Mouse (Mus musculus) lung, postnatal 0 days (tissue): ENCODE measurements around the gene Gabra2. TPM values are rescaled to one million over a fixed set of nuclear protein-coding genes. Genes with fewer than 3 reads are reported as not detected.

Experiments used
- ATAC-seq: fragments of 200-750 bp; cut with Nextera tagmentation; 2 replicates; pipeline ENCODE4 v1.8.0; 2017; ENCODE audit warnings: moderate library complexity
- DNase-seq: peaks from one replicate; pipeline ENCODE4 v3.0.0-alpha.2; 2016; ENCODE audit warnings: low spot score
- H3K27ac ChIP-seq: fragments of 300-500 bp; sonication (generic); 2 replicates; pipeline ENCODE4 v1.5.1; 2014; ENCODE audit warnings: antibody characterized with exemption, mild to moderate bottlenecking, low read length, mixed read lengths
- H3K27me3 ChIP-seq: fragments of 300-500 bp; sonication (generic); replicated peaks from 2 replicates; pipeline ENCODE4 v1.6.1; 2014; ENCODE audit warnings: low read length, mixed read lengths; ENCODE audit not compliant: insufficient read depth
- H3K36me3 ChIP-seq: fragments of 300-500 bp; sonication (generic); 2 replicates; pipeline ENCODE4 v1.6.1; 2014; ENCODE audit warnings: low read length, mixed read lengths; ENCODE audit not compliant: insufficient read depth
- H3K4me1 ChIP-seq: fragments of 300-500 bp; sonication (generic); 2 replicates; pipeline ENCODE4 v1.6.1; 2014; ENCODE audit warnings: antibody characterized with exemption, low read depth, low read length, mixed read lengths; ENCODE audit not compliant: insufficient read depth
- H3K4me2 ChIP-seq: fragments of 300-500 bp; sonication (generic); replicated peaks from 2 replicates; pipeline ENCODE4 v1.6.1; 2014; ENCODE audit warnings: low read depth, mild to moderate bottlenecking, low read length, moderate library complexity, mixed read lengths
- H3K4me3 ChIP-seq: fragments of 300-500 bp; sonication (generic); 2 replicates; pipeline ENCODE4 v1.5.1; 2014; ENCODE audit warnings: low read depth, low read length
- H3K9ac ChIP-seq: fragments of 300-500 bp; sonication (generic); replicated peaks from 2 replicates; pipeline ENCODE4 v1.6.1; 2014; ENCODE audit warnings: low read depth, mild to moderate bottlenecking
- H3K9me3 ChIP-seq: fragments of 300-500 bp; sonication (generic); 2 replicates; pipeline ENCODE4 v1.6.1; 2016; ENCODE audit warnings: low read length, mixed read lengths
- CTCF ChIP-seq: IDR thresholded peaks from 2 replicates; pipeline ENCODE4 v1.5.1; 2016; ENCODE audit warnings: antibody characterized with exemption, mild to moderate bottlenecking
- EP300 ChIP-seq: IDR thresholded peaks from 2 replicates; pipeline ENCODE4 v1.6.1; 2016; ENCODE audit warnings: antibody characterized with exemption, mild to moderate bottlenecking, control low read depth
- WGBS: fragments of 180-500 bp; shearing (Covaris S2); extraction: QIAGEN DNeasy Blood & Tissue Kit; methylation state at CpG from one replicate; pipeline ENCODE4 v1.1.7; 2014; 5-methylcytosine and 5-hydroxymethylcytosine counted together
- polyA plus RNA-seq: library from polyadenylated mRNA; unstranded; fragments of >200 nt; fragmentation: Nextera tagmentation; extraction: Ambion mirVana; gene quantifications from 2 replicates; pipeline ENCODE4 v1.2.1, GENCODE M21; 2015

Gene Gabra2
- 0.06 TPM in 1 of 2 replicates, not detected in the other for polyA plus RNA-seq

DNA sequence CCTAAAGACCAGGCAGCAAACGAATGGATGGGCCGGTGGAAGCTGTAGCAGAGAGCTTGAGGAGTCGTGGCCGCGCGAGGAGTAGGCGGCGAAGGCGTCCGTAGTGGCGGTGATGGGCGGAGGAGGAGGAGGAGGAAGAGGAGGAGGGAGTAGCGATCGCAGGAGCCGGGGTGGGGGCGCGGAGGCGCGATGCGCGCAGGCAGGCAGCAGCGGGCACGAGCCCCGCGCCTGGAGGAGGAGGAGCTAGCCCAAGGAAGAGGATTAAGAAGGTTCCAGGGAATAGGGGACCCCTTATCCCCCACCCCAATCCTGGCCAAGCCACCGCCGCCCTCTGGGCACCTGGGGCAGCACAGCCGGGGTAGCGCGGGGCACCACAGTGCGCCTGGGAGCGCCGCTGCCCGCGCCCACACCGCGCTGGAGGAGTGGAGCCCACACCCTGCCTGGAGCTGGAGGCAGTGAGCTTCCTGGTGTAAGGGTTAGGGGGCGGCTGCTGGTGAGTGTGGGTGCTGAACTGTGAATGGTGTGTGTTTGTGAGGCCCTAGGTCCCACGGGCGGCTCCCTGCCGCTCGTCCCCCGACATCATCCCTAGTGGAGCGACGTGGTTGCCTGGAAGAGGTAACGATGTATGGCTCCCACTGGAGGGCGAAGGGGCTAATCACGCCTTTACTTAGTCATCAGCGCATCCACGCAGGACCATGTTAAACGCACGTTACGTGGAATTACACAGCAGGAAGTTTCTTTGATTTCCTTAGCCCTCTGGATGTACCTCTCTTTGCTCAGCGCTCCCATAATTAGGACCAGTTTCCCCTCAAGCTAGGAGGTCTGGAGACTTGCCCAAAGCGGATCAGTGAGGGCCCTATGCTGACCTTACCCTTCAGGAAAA, at the start of gene Gabra2:
Gabra2 (minus strand) TSS at position 125 of the 883 bp plus-strand sequence.
- Histone ChIP-seq H3K4me3 (peak within 1 kb of the TSS; percentile 37), H3K4me2 (peak within 1 kb of the TSS; percentile 61), H3K27me3 (no peaks in the 10 kb centered on the region), H3K36me3 (no peaks in the 10 kb centered on the region), H3K9ac (no peak within 1 kb of the TSS), H3K27ac (no peak within 1 kb of the TSS), H3K9me3 (no peaks in the 10 kb centered on the region), H3K4me1 (peaks cover 4% of the 10 kb centered on the region; the same call in 1 of the 2 replicates)
- under 1% methylated on average over 35 of the region's 55 CpGs for WGBS
- TF ChIP-seq CTCF (no peak), EP300 (no peak)
- DNase-seq (no peak), ATAC-seq (peak; percentile 6; the same call in 1 of the 2 replicates)

DNA sequence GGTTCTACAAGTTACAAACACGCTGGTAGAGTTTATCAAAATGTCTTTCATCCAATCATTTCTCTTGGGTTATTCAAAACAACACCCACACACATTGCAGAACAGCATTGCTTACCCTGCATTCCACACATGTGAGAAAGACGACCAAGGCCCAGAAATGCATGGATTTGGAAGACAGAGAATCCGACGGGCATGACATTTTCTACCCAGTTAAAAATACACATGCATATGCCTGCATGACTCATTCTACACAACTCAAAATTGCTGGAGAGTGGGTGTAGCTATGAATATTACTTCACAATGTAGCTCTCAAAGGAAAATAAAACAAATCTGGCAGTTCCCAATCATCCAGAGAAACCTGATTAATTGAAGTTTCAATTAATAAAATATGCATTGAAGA, 41.0 kb upstream of the Gabra2 start:
- Histone ChIP-seq H3K36me3 (no peaks in the 10 kb centered on the region), H3K9me3 (no peaks in the 10 kb centered on the region), H3K4me3 (no peak overlapping the region), H3K27ac (no peak overlapping the region), H3K4me2 (no peak overlapping the region), H3K4me1 (no peaks in the 10 kb centered on the region), H3K27me3 (no peaks in the 10 kb centered on the region), H3K9ac (no peak overlapping the region)
- ATAC-seq (no peak), DNase-seq (no peak)
- TF ChIP-seq EP300 (no peak), CTCF (no peak)
- 54% methylated on average over 4 of the region's 4 CpGs for WGBS

DNA sequence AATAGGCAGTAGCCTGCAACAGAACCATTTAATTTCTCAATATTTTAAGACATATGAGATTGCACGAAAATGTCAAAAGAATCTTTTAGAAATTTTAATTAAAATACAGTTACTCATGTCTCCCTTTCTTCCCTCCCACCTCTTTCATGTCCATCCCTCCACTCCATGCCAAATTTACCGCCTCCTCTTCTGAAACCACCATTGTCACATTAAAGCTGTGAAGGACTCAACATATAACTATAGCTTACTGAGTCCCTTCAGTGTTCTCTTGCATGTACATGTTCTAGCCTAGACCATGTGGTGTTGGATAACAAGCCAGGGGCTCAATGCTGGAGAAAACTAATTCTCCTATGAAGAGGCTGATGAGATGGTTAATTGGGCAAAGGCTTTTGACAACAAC, 40.2 kb upstream of the Gabra2 start:
- no peak for DNase-seq
- Histone ChIP-seq H3K4me1 (no peaks in the 10 kb centered on the region), H3K4me3 (no peak overlapping the region), H3K27ac (no peak overlapping the region), H3K4me2 (no peak overlapping the region), H3K36me3 (no peaks in the 10 kb centered on the region), H3K9ac (no peak overlapping the region), H3K27me3 (no peaks in the 10 kb centered on the region), H3K9me3 (no peaks in the 10 kb centered on the region)
- TF ChIP-seq CTCF: no peak
- TF ChIP-seq EP300: no peak
- 65% methylated on average over 2 of the region's 2 CpGs for WGBS
- ATAC-seq: no peak

DNA sequence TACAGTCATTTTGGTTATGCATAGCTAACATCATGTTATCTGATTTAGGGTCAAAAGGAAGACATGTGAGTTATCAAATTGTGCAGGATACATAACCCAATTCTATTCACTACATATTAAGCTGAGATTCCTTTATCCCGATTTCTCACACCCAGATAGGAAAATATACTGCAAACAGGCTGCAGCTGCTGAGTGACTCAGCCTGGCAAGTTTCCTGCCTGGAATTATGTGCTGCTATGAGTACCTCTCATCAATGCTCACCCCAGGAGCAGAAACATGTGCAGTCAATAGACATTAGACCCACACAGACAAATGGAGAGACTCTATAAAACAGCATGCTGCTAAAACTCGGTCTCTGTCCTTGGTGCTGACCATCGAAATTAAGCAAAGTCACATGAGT, 32.1 kb upstream of the Gabra2 start:
- ATAC-seq (no peak), DNase-seq (no peak)
- Histone ChIP-seq H3K4me1 (no peaks in the 10 kb centered on the region), H3K9me3 (no peaks in the 10 kb centered on the region), H3K27ac (no peak overlapping the region), H3K9ac (no peak overlapping the region), H3K36me3 (no peaks in the 10 kb centered on the region), H3K4me3 (no peak overlapping the region), H3K4me2 (no peak overlapping the region), H3K27me3 (no peaks in the 10 kb centered on the region)
- TF ChIP-seq CTCF: no peak
- TF ChIP-seq EP300: no peak
- whole genome bisulfite sequencing: 55% methylated on average over 3 of the region's 3 CpGs

DNA sequence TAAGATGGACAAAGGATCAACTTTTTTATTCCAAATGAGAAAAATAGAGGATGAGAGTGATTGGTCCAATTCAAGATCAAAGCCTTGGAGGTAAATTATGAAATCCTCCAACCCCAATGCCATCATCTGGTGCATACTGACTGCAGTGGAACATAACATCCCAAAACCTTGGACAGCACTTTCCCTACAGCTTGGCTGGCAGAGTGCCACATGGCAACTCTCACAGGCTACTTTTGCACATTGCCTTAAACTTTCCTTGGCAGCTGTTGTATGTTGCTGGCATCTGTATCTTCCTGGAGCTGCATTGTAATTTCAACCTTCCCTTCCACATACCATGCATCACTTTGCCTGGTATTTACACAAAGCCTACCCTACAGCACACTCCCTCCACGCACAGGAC, 19.6 kb upstream of the Gabra2 start:
- WGBS: 34% methylated on average over 1 of the region's 1 CpGs

DNA sequence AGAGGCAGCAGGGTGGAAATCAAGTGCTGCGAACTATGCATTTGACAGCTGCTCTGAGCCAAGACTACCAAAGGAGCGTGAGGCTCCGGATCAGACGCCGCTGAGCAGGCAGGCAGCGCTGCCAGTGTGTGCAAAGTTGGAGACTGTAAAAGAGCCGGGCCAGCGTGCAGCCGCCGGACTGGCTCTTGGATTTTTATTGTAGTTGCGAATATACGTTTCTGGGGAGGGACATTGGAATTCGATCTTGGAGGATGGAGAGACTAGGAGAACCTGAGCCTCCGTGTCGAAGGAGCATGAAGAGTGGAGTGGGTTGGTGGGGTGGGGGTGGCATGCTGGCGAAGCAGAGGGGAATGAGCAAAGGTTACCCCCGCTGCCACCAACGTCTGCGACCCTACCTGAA, 469 bp downstream of the Gabra2 start:
- peak overlapping the region; percentile 61 for H3K4me2 ChIP-seq
- TF ChIP-seq CTCF (no peak), EP300 (no peak)
- no peak overlapping the region for H3K27ac ChIP-seq
- no peak for DNase-seq
- WGBS: under 1% methylated on average over 19 of the region's 19 CpGs
- no peaks in the 10 kb centered on the region for H3K36me3 ChIP-seq
- no peaks in the 10 kb centered on the region for H3K9me3 ChIP-seq
- peak overlapping the region; percentile 37 for H3K4me3 ChIP-seq
- no peak overlapping the region for H3K9ac ChIP-seq
- H3K4me1 ChIP-seq: peaks cover 4% of the 10 kb centered on the region; the same call in 1 of the 2 replicates
- no peak for ATAC-seq
- H3K27me3 ChIP-seq: no peaks in the 10 kb centered on the region

More for the DNA sequence above, 19.6 kb upstream of the Gabra2 start:
- ATAC-seq: no peak
- no peaks in the 10 kb centered on the region for H3K4me1 ChIP-seq
- no peaks in the 10 kb centered on the region for H3K9me3 ChIP-seq
- H3K4me3 ChIP-seq: no peak overlapping the region
- no peaks in the 10 kb centered on the region for H3K36me3 ChIP-seq
- no peak overlapping the region for H3K4me2 ChIP-seq
- H3K9ac ChIP-seq: no peak overlapping the region
- H3K27me3 ChIP-seq: no peaks in the 10 kb centered on the region
- no peak for DNase-seq
- TF ChIP-seq CTCF (no peak), EP300 (no peak)
- no peak overlapping the region for H3K27ac ChIP-seq
